Mouse (Mus musculus): Measurements from ENCODE around the gene Pdlim1. TPM values are rescaled to one million over a fixed set of nuclear protein-coding genes. Genes with fewer than 3 reads are reported as not detected.

Gene Pdlim1
- polyA plus RNA-seq, 1 experiment, result 155 TPM

DNA sequence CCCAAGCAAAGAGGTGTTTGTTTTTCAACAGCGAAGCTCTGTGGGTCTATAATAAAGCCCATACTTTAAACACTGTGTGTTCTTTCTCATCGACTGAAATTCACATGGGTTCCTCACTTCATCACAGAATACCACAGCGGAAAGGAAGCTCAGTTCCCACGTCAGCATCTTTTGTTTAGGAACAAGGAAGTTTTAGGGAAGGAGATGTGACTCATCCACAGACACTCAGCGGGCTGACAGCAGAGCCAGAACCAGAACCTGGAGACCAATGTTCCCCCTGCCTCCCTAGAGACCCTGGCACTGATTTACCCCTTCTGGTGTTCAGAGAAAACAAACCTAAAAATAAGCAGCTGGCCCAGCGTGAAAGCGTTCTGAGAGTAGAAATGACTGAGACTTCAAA lies 33.8 kb upstream of the Pdlim1 start:
- TF ChIP-seq FLI1 (IDR thresholded peaks at IDR 0.05; ENCODE audit: low read length) (no peak), GATA1 (IDR thresholded peaks at IDR 0.05; ENCODE audit: borderline replicate concordance, low read length) (no peak)

GRCm38 (mm10) chr19:40302916-40303315 lies 31.3 kb upstream of the Pdlim1 start:
- H3K36me3 ChIP-seq (replicated peaks; ENCODE audit: low read length), result no peaks in the 10 kb centered on the region
- H3K27me3 ChIP-seq (replicated peaks), result peaks cover 21% of the 10 kb centered on the region
- H3K4me3 ChIP-seq (replicated peaks), result no peak overlapping the region
- TF ChIP-seq FLI1 (IDR thresholded peaks at IDR 0.05; ENCODE audit: low read length) (no peak), GATA1 (IDR thresholded peaks at IDR 0.05; ENCODE audit: borderline replicate concordance, low read length) (no peak)
- H3K4me1 ChIP-seq, result peaks cover 27% of the 10 kb centered on the region
- H3K9me3 ChIP-seq, result no peaks in the 10 kb centered on the region

More for the DNA sequence above, 33.8 kb upstream of the Pdlim1 start:
- Histone ChIP-seq H3K36me3 (replicated peaks; ENCODE audit: low read length) (peaks cover 5% of the 10 kb centered on the region), H3K4me1 (peaks cover 32% of the 10 kb centered on the region), H3K27me3 (replicated peaks) (peaks cover 9% of the 10 kb centered on the region), H3K4me3 (replicated peaks) (no peak overlapping the region), H3K9me3 (no peaks in the 10 kb centered on the region)

GRCm38 (mm10) chr19:40302477-40302876 lies 30.8 kb upstream of the Pdlim1 start:
- Histone ChIP-seq H3K4me1 (peaks cover 27% of the 10 kb centered on the region), H3K9me3 (no peaks in the 10 kb centered on the region), H3K27me3 (replicated peaks) (peaks cover 18% of the 10 kb centered on the region), H3K36me3 (replicated peaks; ENCODE audit: low read length) (no peaks in the 10 kb centered on the region), H3K4me3 (replicated peaks) (no peak overlapping the region)
- no peak for TF ChIP-seq GATA1 (IDR thresholded peaks at IDR 0.05; ENCODE audit: borderline replicate concordance, low read length)
- no peak for TF ChIP-seq FLI1 (IDR thresholded peaks at IDR 0.05; ENCODE audit: low read length)

GRCm38 (mm10) chr19:40299983-40300759 lies 28.5 kb upstream of the Pdlim1 start:
- Histone ChIP-seq H3K4me3 (replicated peaks) (no peak overlapping the region), H3K4me1 (peaks cover 26% of the 10 kb centered on the region), H3K36me3 (replicated peaks; ENCODE audit: low read length) (no peaks in the 10 kb centered on the region), H3K27me3 (replicated peaks) (peaks cover 14% of the 10 kb centered on the region), H3K9me3 (no peaks in the 10 kb centered on the region)
- TF ChIP-seq FLI1 (IDR thresholded peaks at IDR 0.05; ENCODE audit: low read length), result no peak
- TF ChIP-seq GATA1 (IDR thresholded peaks at IDR 0.05; ENCODE audit: borderline replicate concordance, low read length), result no peak

DNA sequence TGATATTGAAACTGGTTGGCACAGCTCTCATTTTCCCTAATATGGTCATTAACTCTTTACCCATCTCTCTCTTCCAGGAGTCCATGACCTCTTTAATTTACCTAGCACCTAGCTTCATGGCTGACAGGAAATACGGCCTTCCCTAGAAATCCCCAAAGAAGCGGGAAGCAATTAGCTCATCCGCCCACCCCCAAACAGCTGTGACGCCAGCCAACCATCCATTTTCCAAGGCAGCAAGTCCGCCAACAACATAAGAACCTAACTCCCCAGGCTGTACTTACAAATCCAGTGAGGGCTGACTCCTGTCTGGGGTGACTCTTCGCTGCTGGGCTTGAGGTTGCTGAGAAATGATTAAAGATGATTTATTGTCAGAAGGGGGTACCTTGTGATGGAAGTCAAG lies 27.5 kb upstream of the Pdlim1 start:
- H3K36me3 ChIP-seq (replicated peaks; ENCODE audit: low read length), result no peaks in the 10 kb centered on the region
- H3K4me1 ChIP-seq, result peaks cover 18% of the 10 kb centered on the region
- TF ChIP-seq FLI1 (IDR thresholded peaks at IDR 0.05; ENCODE audit: low read length) (no peak), GATA1 (IDR thresholded peaks at IDR 0.05; ENCODE audit: borderline replicate concordance, low read length) (no peak)
- no peak overlapping the region for H3K4me3 ChIP-seq (replicated peaks)
- peaks cover 16% of the 10 kb centered on the region for H3K27me3 ChIP-seq (replicated peaks)
- H3K9me3 ChIP-seq, result no peaks in the 10 kb centered on the region

- peaks cover 18% of the 10 kb centered on the region for H3K4me1 ChIP-seq
- no peaks in the 10 kb centered on the region for H3K36me3 ChIP-seq (replicated peaks; ENCODE audit: low read length)
- TF ChIP-seq FLI1 (IDR thresholded peaks at IDR 0.05; ENCODE audit: low read length), result no peak
- no peak for TF ChIP-seq GATA1 (IDR thresholded peaks at IDR 0.05; ENCODE audit: borderline replicate concordance, low read length)
- no peaks in the 10 kb centered on the region for H3K9me3 ChIP-seq
- H3K4me3 ChIP-seq (replicated peaks), result no peak overlapping the region
- H3K27me3 ChIP-seq (replicated peaks), result peaks cover 20% of the 10 kb centered on the region
These were observed 26.9 kb upstream of the Pdlim1 start for GRCm38 (mm10) chr19:40298574-40298973.

GRCm38 (mm10) chr19:40297798-40298144 lies 26.1 kb upstream of the Pdlim1 start:
- Histone ChIP-seq H3K4me3 (replicated peaks) (no peak overlapping the region), H3K36me3 (replicated peaks; ENCODE audit: low read length) (no peaks in the 10 kb centered on the region), H3K27me3 (replicated peaks) (peaks cover 19% of the 10 kb centered on the region), H3K4me1 (peaks cover 18% of the 10 kb centered on the region), H3K9me3 (no peaks in the 10 kb centered on the region)
- no peak for TF ChIP-seq GATA1 (IDR thresholded peaks at IDR 0.05; ENCODE audit: borderline replicate concordance, low read length)
- no peak for TF ChIP-seq FLI1 (IDR thresholded peaks at IDR 0.05; ENCODE audit: low read length)

DNA sequence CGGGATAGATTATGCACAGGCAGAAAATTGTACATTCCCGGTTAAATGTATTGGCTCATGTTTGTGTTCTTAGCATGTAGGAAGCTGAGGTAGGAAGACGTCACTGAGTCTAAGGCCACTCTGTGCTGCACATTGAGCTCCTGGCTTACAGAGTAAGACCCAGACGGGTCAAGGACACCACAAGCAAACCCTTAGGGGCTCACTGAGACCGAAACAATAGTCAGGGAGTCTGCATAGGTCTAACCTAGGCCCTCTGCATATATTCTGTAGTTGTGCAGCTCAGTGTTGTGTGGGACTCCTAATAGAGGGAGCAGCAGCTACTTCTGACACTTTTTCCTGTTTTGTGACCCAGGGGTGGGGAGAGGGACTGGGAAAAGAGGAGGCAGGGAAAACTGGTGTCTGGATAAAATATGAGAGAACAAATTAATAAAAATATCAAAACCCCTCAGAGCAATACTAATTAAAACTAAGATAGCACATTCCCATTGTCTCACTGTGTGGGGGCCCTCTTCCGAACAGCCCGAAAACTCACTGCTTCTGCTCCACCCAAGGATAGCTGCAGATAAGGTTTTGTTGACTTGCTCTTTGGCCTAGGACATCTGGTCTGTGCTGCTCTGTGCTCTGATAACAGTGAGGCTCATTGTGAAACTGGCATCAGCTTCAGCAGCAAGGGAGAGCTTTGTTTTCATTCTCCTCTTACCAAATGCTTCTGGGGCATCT lies 25.6 kb upstream of the Pdlim1 start:
- TF ChIP-seq FLI1 (IDR thresholded peaks at IDR 0.05; ENCODE audit: low read length) (no peak), GATA1 (IDR thresholded peaks at IDR 0.05; ENCODE audit: borderline replicate concordance, low read length) (no peak)
- H3K4me1 ChIP-seq, result peaks cover 18% of the 10 kb centered on the region
- H3K4me3 ChIP-seq (replicated peaks), result no peak overlapping the region
- no peaks in the 10 kb centered on the region for H3K36me3 ChIP-seq (replicated peaks; ENCODE audit: low read length)
- no peaks in the 10 kb centered on the region for H3K9me3 ChIP-seq
- peaks cover 19% of the 10 kb centered on the region for H3K27me3 ChIP-seq (replicated peaks)

DNA sequence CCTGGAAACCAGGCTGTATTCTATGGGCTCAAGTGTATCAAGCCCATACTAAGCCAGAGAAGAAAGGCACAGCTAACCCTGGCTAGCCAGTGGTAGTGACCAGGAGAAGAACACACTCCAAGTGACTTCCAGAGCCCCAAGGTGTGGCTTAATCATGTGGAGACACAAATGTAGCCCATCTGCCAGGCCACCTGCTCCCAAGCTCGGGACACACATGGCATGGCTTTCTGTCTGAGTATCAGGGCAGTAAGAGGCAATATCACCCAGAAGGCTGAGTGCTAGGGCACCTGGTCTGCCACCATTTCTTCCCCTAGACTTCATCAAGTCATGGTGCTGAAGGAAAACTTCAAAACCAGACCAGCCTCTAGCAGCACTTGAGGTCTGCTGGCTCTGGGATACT lies 22.6 kb upstream of the Pdlim1 start:
- Histone ChIP-seq H3K9me3 (no peaks in the 10 kb centered on the region), H3K4me1 (peaks cover 10% of the 10 kb centered on the region), H3K4me3 (replicated peaks) (no peak overlapping the region), H3K36me3 (replicated peaks; ENCODE audit: low read length) (no peaks in the 10 kb centered on the region), H3K27me3 (replicated peaks) (peaks cover 20% of the 10 kb centered on the region)
- no peak for TF ChIP-seq FLI1 (IDR thresholded peaks at IDR 0.05; ENCODE audit: low read length)
- TF ChIP-seq GATA1 (IDR thresholded peaks at IDR 0.05; ENCODE audit: borderline replicate concordance, low read length), result no peak

GRCm38 (mm10) chr19:40293791-40294190 lies 22.1 kb upstream of the Pdlim1 start:
- H3K9me3 ChIP-seq, result no peaks in the 10 kb centered on the region
- H3K27me3 ChIP-seq (replicated peaks), result peaks cover 19% of the 10 kb centered on the region
- H3K4me3 ChIP-seq (replicated peaks), result no peak overlapping the region
- no peak for TF ChIP-seq GATA1 (IDR thresholded peaks at IDR 0.05; ENCODE audit: borderline replicate concordance, low read length)
- no peak for TF ChIP-seq FLI1 (IDR thresholded peaks at IDR 0.05; ENCODE audit: low read length)
- H3K4me1 ChIP-seq, result peaks cover 12% of the 10 kb centered on the region
- H3K36me3 ChIP-seq (replicated peaks; ENCODE audit: low read length), result no peaks in the 10 kb centered on the region
